Mouse (Mus musculus) kidney, adult 18-20 months (tissue): ENCODE data around the gene Uba2.
"Not testable (repeated sequence)": the region's sequence is repeated elsewhere in the genome, so short reads cannot be mapped to it uniquely, and the experiment has no call there.

Source experiments
- DNase-seq: peaks from one replicate; pipeline ENCODE4 v3.0.0; 2021

The Uba2 gene

GRCm38 (mm10) chr7:34169454-34169853 lies at the start of gene Uba2:
TSS of gene Uba2 (minus strand) at chr7:34169599.
- no peak for DNase-seq

GRCm38 (mm10) chr7:34218496-34218895 lies 49.1 kb upstream of the Uba2 start:
- no peak for DNase-seq

GRCm38 (mm10) chr7:34216474-34216873 lies 47.1 kb upstream of the Uba2 start:
- DNase-seq = no peak

GRCm38 (mm10) chr7:34215481-34215880 lies 46.1 kb upstream of the Uba2 start:
- DNase-seq = no peak

GRCm38 (mm10) chr7:34214644-34215043 lies 45.2 kb upstream of the Uba2 start:
- no peak for DNase-seq

- DNase-seq = no peak
Measured at GRCm38 (mm10) chr7:34213281-34213680, 43.9 kb upstream of the Uba2 start.

- DNase-seq = no peak
Measured at GRCm38 (mm10) chr7:34208027-34208745, 38.8 kb upstream of the Uba2 start.

- no peak for DNase-seq
Measured at GRCm38 (mm10) chr7:34206331-34206730, 36.9 kb upstream of the Uba2 start.

- not testable (repeated sequence) for DNase-seq
Measured at GRCm38 (mm10) chr7:34202147-34202546, 32.7 kb upstream of the Uba2 start.

- no peak for DNase-seq
Measured at GRCm38 (mm10) chr7:34200829-34201228, 31.4 kb upstream of the Uba2 start.

- peak; percentile 31 for DNase-seq
Measured at GRCm38 (mm10) chr7:34198346-34198745, 28.9 kb upstream of the Uba2 start.

- peak; percentile 92 for DNase-seq
Measured at GRCm38 (mm10) chr7:34196132-34197128, 27.0 kb upstream of the Uba2 start, which contains the start of gene Pdcd2l. TSS of gene Pdcd2l (minus strand) at chr7:34196661.

GRCm38 (mm10) chr7:34195632-34196031 lies 26.2 kb upstream of the Uba2 start:
- no peak for DNase-seq

- DNase-seq = no peak
Measured at GRCm38 (mm10) chr7:34192825-34193224, 23.4 kb upstream of the Uba2 start.

GRCm38 (mm10) chr7:34189376-34189989 lies 20.1 kb upstream of the Uba2 start:
- no peak for DNase-seq

GRCm38 (mm10) chr7:34183794-34184193 lies 14.4 kb upstream of the Uba2 start:
- no peak for DNase-seq

- DNase-seq = no peak
Measured at GRCm38 (mm10) chr7:34183356-34183755, 14.0 kb upstream of the Uba2 start.

GRCm38 (mm10) chr7:34176241-34176640 lies 6.8 kb upstream of the Uba2 start:
- not testable (repeated sequence) for DNase-seq

- DNase-seq = no peak
Measured at GRCm38 (mm10) chr7:34172251-34172650, 2.9 kb upstream of the Uba2 start.

GRCm38 (mm10) chr7:34168470-34169251 lies 738 bp downstream of the Uba2 start:
- peak; percentile 94 for DNase-seq

GRCm38 (mm10) chr7:34167766-34168469 lies 1.5 kb downstream of the Uba2 start:
- DNase-seq = no peak

GRCm38 (mm10) chr7:34166850-34167249 lies 2.5 kb downstream of the Uba2 start:
- peak; percentile 12 for DNase-seq
